Mouse (Mus musculus) stomach, embryonic 15.5 days (tissue): ENCODE data around the gene Pbrm1. TPM values are rescaled to one million over a fixed set of nuclear protein-coding genes. Genes with fewer than 3 reads are reported as not detected.

Experiments
- ATAC-seq: fragments of 200-750 bp; cut with Nextera tagmentation; 2 replicates; pipeline ENCODE4 v1.8.0; 2017; ENCODE audit warnings: low read depth, moderate number of reproducible peaks, moderate TSS enrichment; ENCODE audit not compliant: insufficient read depth, low FRiP score
- H3K27ac ChIP-seq: fragments of 300-500 bp; sonication (generic); 2 replicates; pipeline ENCODE4 v1.5.1; 2015; ENCODE audit warnings: mild to moderate bottlenecking, inconsistent platforms
- H3K27me3 ChIP-seq: fragments of 300-500 bp; sonication (generic); replicated peaks from 2 replicates; pipeline ENCODE4 v1.6.1; 2015; ENCODE audit warnings: inconsistent platforms
- H3K36me3 ChIP-seq: fragments of 300-500 bp; sonication (generic); 2 replicates; pipeline ENCODE4 v1.6.1; 2015; ENCODE audit warnings: inconsistent platforms
- H3K4me1 ChIP-seq: fragments of 300-500 bp; sonication (generic); 2 replicates; pipeline ENCODE4 v1.6.1; 2015; ENCODE audit warnings: inconsistent platforms
- H3K4me2 ChIP-seq: fragments of 300-500 bp; sonication (generic); 2 replicates; pipeline ENCODE4 v1.6.1; 2015; ENCODE audit warnings: mild to moderate bottlenecking, inconsistent platforms
- H3K4me3 ChIP-seq: fragments of 300-500 bp; sonication (generic); replicated peaks from 2 replicates; pipeline ENCODE4 v1.5.1; 2015; ENCODE audit warnings: inconsistent platforms
- H3K9ac ChIP-seq: fragments of 300-500 bp; sonication (generic); 2 replicates; pipeline ENCODE4 v1.6.1; 2015; ENCODE audit warnings: inconsistent platforms
- H3K9me3 ChIP-seq: fragments of 300-500 bp; sonication (generic); 2 replicates; pipeline ENCODE4 v1.6.1; 2016; ENCODE audit warnings: inconsistent platforms
- WGBS: fragments of 180-500 bp; shearing (Covaris S2); methylation state at CpG from one replicate; pipeline ENCODE4 v1.1.7; 2015; 5-methylcytosine and 5-hydroxymethylcytosine counted together
- polyA plus RNA-seq: library from polyadenylated mRNA; unstranded; fragments of >200 nt; fragmentation: Nextera tagmentation; extraction: Ambion mirVana; gene quantifications from 2 replicates; pipeline ENCODE4 v1.2.1, GENCODE M21; 2015

The Pbrm1 gene
- polyA plus RNA-seq, 1 experiment from 2014 or later, result 109 TPM

GRCm38 (mm10) chr14:31135495-31136410 is 116.8 kb downstream of the Pbrm1 start:
- Histone ChIP-seq H3K4me1 (peaks cover 32% of the 10 kb centered on the region), H3K4me2 (no peak overlapping the region), H3K4me3 (no peak overlapping the region), H3K27me3 (no peaks in the 10 kb centered on the region), H3K27ac (no peak overlapping the region), H3K9me3 (no peaks in the 10 kb centered on the region), H3K9ac (no peak overlapping the region), H3K36me3 (peaks cover 57% of the 10 kb centered on the region)
- ATAC-seq, result no peak
- 92% methylated on average over 34 of the region's 34 CpGs for WGBS

GRCm38 (mm10) chr14:31136411-31137280 is 117.7 kb downstream of the Pbrm1 start:
- Histone ChIP-seq H3K36me3 (peaks cover 64% of the 10 kb centered on the region), H3K4me1 (peaks cover 32% of the 10 kb centered on the region), H3K27ac (no peak overlapping the region), H3K9ac (no peak overlapping the region), H3K4me3 (no peak overlapping the region), H3K4me2 (no peak overlapping the region), H3K9me3 (no peaks in the 10 kb centered on the region), H3K27me3 (no peaks in the 10 kb centered on the region)
- WGBS, result 86% methylated on average over 26 of the region's 26 CpGs
- ATAC-seq, result no peak

- no peak overlapping the region for H3K4me2 ChIP-seq
- no peaks in the 10 kb centered on the region for H3K9me3 ChIP-seq
- no peak overlapping the region for H3K27ac ChIP-seq
- WGBS, result 76% methylated on average over 10 of the region's 10 CpGs
- H3K4me3 ChIP-seq, result no peak overlapping the region
- peaks cover 27% of the 10 kb centered on the region for H3K4me1 ChIP-seq
- H3K9ac ChIP-seq, result no peak overlapping the region
- no peak for ATAC-seq
- H3K27me3 ChIP-seq, result no peaks in the 10 kb centered on the region
- H3K36me3 ChIP-seq, result peaks cover 70% of the 10 kb centered on the region
These were observed 118.3 kb downstream of the Pbrm1 start for GRCm38 (mm10) chr14:31137281-31137595.

- 64% methylated on average over 11 of the region's 11 CpGs for WGBS
- peaks cover 72% of the 10 kb centered on the region for H3K36me3 ChIP-seq
- no peak overlapping the region for H3K9ac ChIP-seq
- H3K4me2 ChIP-seq, result no peak overlapping the region
- peaks cover 21% of the 10 kb centered on the region for H3K4me1 ChIP-seq
- no peaks in the 10 kb centered on the region for H3K9me3 ChIP-seq
- no peak overlapping the region for H3K27ac ChIP-seq
- H3K4me3 ChIP-seq, result no peak overlapping the region
- no peak for ATAC-seq
- no peaks in the 10 kb centered on the region for H3K27me3 ChIP-seq
These were observed 118.9 kb downstream of the Pbrm1 start for GRCm38 (mm10) chr14:31137791-31138190.

- no peak for ATAC-seq
- H3K4me3 ChIP-seq, result no peak overlapping the region
- WGBS, result 81% methylated on average over 27 of the region's 35 CpGs
These were observed 119.4 kb downstream of the Pbrm1 start for GRCm38 (mm10) chr14:31138219-31138896.

DNA sequence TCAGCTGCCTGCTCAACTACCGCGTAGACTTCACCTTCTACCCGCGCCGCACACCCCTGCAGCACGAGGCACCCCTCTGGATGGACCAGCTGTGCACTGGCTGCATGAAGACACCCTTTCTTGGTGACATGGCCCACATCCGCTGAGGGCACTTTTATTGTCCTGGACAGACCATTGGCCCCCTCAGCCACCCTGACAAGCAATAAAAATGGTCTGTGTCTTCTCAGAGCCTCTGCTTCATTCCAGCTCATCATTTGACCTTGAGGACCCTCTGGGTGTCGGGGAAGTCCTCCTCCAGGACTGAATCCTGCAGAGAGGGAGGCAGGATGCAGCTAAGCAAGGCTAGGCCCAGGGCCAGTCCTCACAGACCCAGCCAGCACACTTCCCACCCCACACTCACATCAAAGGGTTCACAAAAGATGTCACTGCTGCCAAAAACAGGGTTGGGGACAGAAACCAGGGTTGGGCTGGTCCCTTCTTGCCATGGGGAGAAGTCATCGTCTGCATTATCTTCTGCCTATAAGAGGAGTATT is 120.0 kb downstream of the Pbrm1 start:
- Histone ChIP-seq H3K36me3 (peaks cover 72% of the 10 kb centered on the region), H3K27me3 (no peaks in the 10 kb centered on the region)
- WGBS, result 85% methylated on average over 9 of the region's 9 CpGs

More at GRCm38 (mm10) chr14:31138219-31138896, 119.4 kb downstream of the Pbrm1 start:
- no peak overlapping the region for H3K9ac ChIP-seq
- H3K36me3 ChIP-seq, result peaks cover 72% of the 10 kb centered on the region
- no peaks in the 10 kb centered on the region for H3K9me3 ChIP-seq
- peaks cover 16% of the 10 kb centered on the region for H3K4me1 ChIP-seq
- H3K27me3 ChIP-seq, result no peaks in the 10 kb centered on the region
- H3K4me2 ChIP-seq, result no peak overlapping the region
- no peak overlapping the region for H3K27ac ChIP-seq

GRCm38 (mm10) chr14:31139666-31140065 is 120.7 kb downstream of the Pbrm1 start:
- ATAC-seq, result no peak
- Histone ChIP-seq H3K4me3 (no peak overlapping the region), H3K4me2 (no peak overlapping the region), H3K27ac (no peak overlapping the region), H3K27me3 (no peaks in the 10 kb centered on the region), H3K9me3 (no peaks in the 10 kb centered on the region), H3K9ac (no peak overlapping the region), H3K4me1 (peaks cover 3% of the 10 kb centered on the region; the same call in 1 of the 2 replicates), H3K36me3 (peaks cover 67% of the 10 kb centered on the region)
- WGBS, result 87% methylated on average over 12 of the region's 12 CpGs

More for the DNA sequence above, 120.0 kb downstream of the Pbrm1 start:
- H3K4me2 ChIP-seq, result no peak overlapping the region
- H3K9ac ChIP-seq, result no peak overlapping the region
- H3K4me3 ChIP-seq, result no peak overlapping the region
- no peaks in the 10 kb centered on the region for H3K9me3 ChIP-seq
- ATAC-seq, result no peak
- no peak overlapping the region for H3K27ac ChIP-seq
- peaks cover 10% of the 10 kb centered on the region for H3K4me1 ChIP-seq

DNA sequence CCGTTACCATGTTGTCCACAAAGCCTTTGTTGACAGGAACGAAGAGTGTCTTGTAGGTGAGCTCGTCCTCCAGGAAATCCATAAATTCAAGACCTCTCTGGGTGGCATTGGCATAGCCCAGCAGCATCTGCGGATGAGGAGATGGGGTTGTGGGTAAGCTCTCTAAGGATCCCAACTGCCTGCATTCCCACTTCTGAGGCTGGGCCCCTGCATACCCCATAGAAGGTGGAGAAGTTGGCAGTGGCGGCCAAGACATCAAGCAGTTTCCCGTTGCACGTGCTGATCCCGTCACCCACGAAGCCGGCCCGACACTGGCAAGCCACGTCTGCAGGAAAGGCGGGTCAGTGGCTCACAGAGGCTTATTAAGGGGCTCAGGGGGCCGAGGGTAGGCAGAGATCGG is 121.2 kb downstream of the Pbrm1 start:
- no peaks in the 10 kb centered on the region for H3K4me1 ChIP-seq
- no peak overlapping the region for H3K4me2 ChIP-seq
- H3K27ac ChIP-seq, result no peak overlapping the region
- no peak overlapping the region for H3K4me3 ChIP-seq
- WGBS, result 84% methylated on average over 15 of the region's 15 CpGs
- H3K9me3 ChIP-seq, result no peaks in the 10 kb centered on the region
- no peak overlapping the region for H3K9ac ChIP-seq
- H3K27me3 ChIP-seq, result no peaks in the 10 kb centered on the region
- no peak for ATAC-seq
- peaks cover 63% of the 10 kb centered on the region for H3K36me3 ChIP-seq

DNA sequence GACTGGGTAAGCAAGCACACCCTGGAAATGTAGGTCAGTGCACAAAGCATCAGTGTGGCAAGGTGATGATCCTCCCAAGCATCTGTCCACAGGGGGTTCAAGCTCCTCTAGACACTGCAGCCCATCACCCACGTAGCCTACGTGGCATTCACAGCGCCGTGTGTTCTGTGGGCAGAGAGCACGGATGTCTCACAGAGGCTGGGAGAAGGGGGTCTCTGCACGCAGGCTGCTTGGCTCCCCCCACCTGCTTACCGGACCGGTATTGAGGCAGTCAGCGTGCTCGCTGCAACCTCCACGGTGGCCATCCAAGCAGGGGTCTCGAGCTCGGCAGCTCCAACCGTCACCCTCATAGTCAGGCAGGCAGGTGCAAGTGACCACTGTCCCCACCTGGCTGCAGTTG is 122.1 kb downstream of the Pbrm1 start:
- Histone ChIP-seq H3K27ac (no peak overlapping the region), H3K9me3 (no peaks in the 10 kb centered on the region), H3K4me3 (no peak overlapping the region), H3K27me3 (no peaks in the 10 kb centered on the region), H3K9ac (no peak overlapping the region), H3K4me1 (no peaks in the 10 kb centered on the region), H3K36me3 (peaks cover 54% of the 10 kb centered on the region), H3K4me2 (no peak overlapping the region)
- ATAC-seq, result no peak
- 92% methylated on average over 14 of the region's 14 CpGs for WGBS

GRCm38 (mm10) chr14:31145694-31146093 is 126.8 kb downstream of the Pbrm1 start:
- H3K27ac ChIP-seq, result no peak overlapping the region
- no peak overlapping the region; the same call in 1 of the 2 replicates for H3K9ac ChIP-seq
- no peak for ATAC-seq
- H3K4me1 ChIP-seq, result no peaks in the 10 kb centered on the region
- WGBS, result 88% methylated on average over 11 of the region's 11 CpGs
- H3K36me3 ChIP-seq, result peaks cover 14% of the 10 kb centered on the region
- H3K9me3 ChIP-seq, result no peaks in the 10 kb centered on the region
- no peak overlapping the region for H3K4me3 ChIP-seq
- H3K27me3 ChIP-seq, result no peaks in the 10 kb centered on the region
- no peak overlapping the region for H3K4me2 ChIP-seq
